Mouse (Mus musculus) forebrain, postnatal 0 days (tissue): ENCODE measurements around the gene Col4a1. TPM values are rescaled to one million over a fixed set of nuclear protein-coding genes. Genes with fewer than 3 reads are reported as not detected.

Source experiments
- ATAC-seq: fragments of 200-750 bp; cut with Nextera tagmentation; 2 replicates; pipeline ENCODE4 v1.8.0; 2017; ENCODE audit warnings: mild to moderate bottlenecking, moderate library complexity
- DNase-seq: peaks from one replicate; pipeline ENCODE4 v3.0.0-alpha.2; 2015
- H3K27ac ChIP-seq: fragments of 300-500 bp; sonication (generic); 2 replicates; pipeline ENCODE4 v1.5.1; 2014; ENCODE audit warnings: low read depth, mild to moderate bottlenecking, antibody characterized with exemption, low read length, moderate library complexity, mixed read lengths
- H3K27me3 ChIP-seq: fragments of 300-500 bp; sonication (generic); 2 replicates; pipeline ENCODE4 v1.6.1; 2014; ENCODE audit warnings: mild to moderate bottlenecking, low read length, mixed read lengths; ENCODE audit not compliant: insufficient read depth
- H3K36me3 ChIP-seq: fragments of 300-500 bp; sonication (generic); 2 replicates; pipeline ENCODE4 v1.6.1; 2014; ENCODE audit warnings: mild to moderate bottlenecking, moderate library complexity; ENCODE audit not compliant: insufficient read depth
- H3K4me1 ChIP-seq: fragments of 300-500 bp; sonication (generic); 2 replicates; pipeline ENCODE4 v1.6.1; 2014; ENCODE audit warnings: antibody characterized with exemption; ENCODE audit not compliant: insufficient read depth
- H3K4me2 ChIP-seq: fragments of 300-500 bp; sonication (generic); 2 replicates; pipeline ENCODE4 v1.6.1; 2014; ENCODE audit warnings: low read depth, mild to moderate bottlenecking, moderate library complexity
- H3K4me3 ChIP-seq: fragments of 300-500 bp; sonication (generic); 2 replicates; pipeline ENCODE4 v1.5.1; 2014; ENCODE audit warnings: low read depth, low read length, mixed read lengths
- H3K9ac ChIP-seq: fragments of 300-500 bp; sonication (generic); 2 replicates; pipeline ENCODE4 v1.6.1; 2014; ENCODE audit warnings: mild to moderate bottlenecking
- H3K9me3 ChIP-seq: fragments of 300-500 bp; sonication (generic); 2 replicates; pipeline ENCODE4 v1.6.1; 2016; ENCODE audit warnings: low read length
- CTCF ChIP-seq: sonication (generic); IDR thresholded peaks from 2 replicates; pipeline ENCODE4 v1.5.1; 2016; ENCODE audit warnings: antibody characterized with exemption, control low read depth, low read depth
- WGBS: fragments of 180-500 bp; shearing (Covaris S2); extraction: QIAGEN DNeasy Blood & Tissue Kit; methylation state at CpG from one replicate; pipeline ENCODE4 v1.1.7; 2014; 5-methylcytosine and 5-hydroxymethylcytosine counted together
- polyA plus RNA-seq: library from polyadenylated mRNA; unstranded; fragments of >200 nt; fragmentation: Nextera tagmentation; extraction: Ambion mirVana; gene quantifications from 2 replicates; pipeline ENCODE4 v1.2.1, GENCODE M21; 2015
- total RNA-seq: library from RNA; depleted of rRNA; stranded (reverse); fragments of >200 nt; gene quantifications from 2 replicates; pipeline ENCODE4 v1.2.3, GENCODE M21; 2014

The Col4a1 gene
- total and polyA plus RNA-seq, 2 experiments from 2014 or later = 45.1 to 217 TPM

DNA sequence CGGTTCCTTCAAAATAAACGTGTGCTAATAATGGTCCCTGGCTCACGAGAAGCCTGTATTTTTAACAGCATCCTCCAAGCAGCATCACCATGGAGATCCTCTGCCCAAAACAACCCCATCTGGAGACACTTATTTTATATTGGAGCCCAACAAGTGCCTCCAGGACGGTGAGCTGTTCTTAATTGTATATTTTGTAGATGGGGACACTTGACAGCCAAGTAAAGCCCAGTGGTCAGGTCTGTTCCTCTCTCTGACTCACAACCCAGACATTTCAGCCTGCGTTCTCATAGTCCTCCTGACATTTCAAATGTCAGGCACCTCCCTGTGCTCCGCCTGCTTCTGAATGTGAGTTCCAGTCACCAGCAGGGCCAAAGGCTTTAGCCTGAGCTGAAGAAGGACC is 43.9 kb downstream of the Col4a1 start:
- WGBS = 76% methylated on average over 6 of the region's 6 CpGs
- no peak overlapping the region for H3K4me3 ChIP-seq
- H3K4me1 ChIP-seq = peaks cover 6% of the 10 kb centered on the region; the same call in 1 of the 2 replicates
- DNase-seq (no peak), ATAC-seq (no peak)
- no peak overlapping the region for H3K4me2 ChIP-seq
- H3K9me3 ChIP-seq = no peaks in the 10 kb centered on the region
- no peaks in the 10 kb centered on the region for H3K27me3 ChIP-seq
- H3K27ac ChIP-seq = 0 out of 2 replicates have a peak overlapping the region, but pooled peaks have one; percentile 10
- TF ChIP-seq CTCF = no peak
- no peaks in the 10 kb centered on the region for H3K36me3 ChIP-seq
- H3K9ac ChIP-seq = no peak overlapping the region

DNA sequence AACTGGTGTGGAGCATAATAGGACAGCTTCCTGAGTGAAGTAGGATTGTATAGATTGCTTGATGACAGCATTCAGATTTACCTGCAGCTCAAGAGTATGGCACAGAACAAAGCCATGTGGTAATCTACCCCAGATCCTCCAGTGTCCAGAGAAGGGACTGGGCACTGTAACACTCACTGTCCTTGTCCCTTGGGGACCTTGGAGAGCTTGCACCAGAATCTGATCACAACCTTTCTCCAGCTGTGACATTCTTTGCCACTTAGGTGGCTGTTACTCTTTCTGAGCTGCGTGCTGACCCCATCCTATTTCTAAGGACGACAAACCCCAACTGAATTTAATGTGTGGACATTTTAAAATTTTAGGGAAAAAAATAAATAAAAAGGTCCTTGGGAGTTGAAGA is 46.2 kb downstream of the Col4a1 start:
- WGBS = 90% methylated on average over 2 of the region's 2 CpGs
- TF ChIP-seq CTCF = no peak
- DNase-seq (no peak), ATAC-seq (no peak)
- Histone ChIP-seq H3K4me3 (no peak overlapping the region), H3K36me3 (no peaks in the 10 kb centered on the region), H3K4me2 (no peak overlapping the region), H3K4me1 (peaks cover 6% of the 10 kb centered on the region; the same call in 1 of the 2 replicates), H3K9me3 (no peaks in the 10 kb centered on the region), H3K9ac (no peak overlapping the region), H3K27ac (no peak overlapping the region), H3K27me3 (no peaks in the 10 kb centered on the region)

DNA sequence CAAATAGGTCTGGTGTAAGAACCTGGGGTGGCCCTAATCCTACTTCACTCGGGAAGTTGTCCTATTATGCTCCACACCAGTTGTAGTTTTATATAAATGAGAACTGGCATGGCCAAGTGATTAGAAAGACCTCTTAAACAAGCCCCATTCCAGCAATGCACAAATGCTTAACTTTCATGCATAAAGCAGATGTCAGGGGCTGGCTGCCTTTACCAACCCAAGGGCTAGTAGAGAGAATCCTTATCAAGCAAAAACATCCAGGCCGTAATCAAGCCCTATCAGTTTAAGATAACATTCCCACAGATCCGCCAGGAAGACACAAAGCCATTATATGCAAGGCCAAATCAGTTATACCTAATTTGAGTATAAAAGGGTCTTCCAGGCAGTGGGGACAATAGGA is 46.7 kb downstream of the Col4a1 start:
- H3K4me3 ChIP-seq = no peak overlapping the region
- H3K4me1 ChIP-seq = peaks cover 6% of the 10 kb centered on the region; the same call in 1 of the 2 replicates
- H3K4me2 ChIP-seq = no peak overlapping the region
- H3K27me3 ChIP-seq = no peaks in the 10 kb centered on the region
- no peak overlapping the region for H3K27ac ChIP-seq
- no peaks in the 10 kb centered on the region for H3K36me3 ChIP-seq
- no peak for TF ChIP-seq CTCF
- DNase-seq (no peak), ATAC-seq (no peak)
- no peaks in the 10 kb centered on the region for H3K9me3 ChIP-seq
- no peak overlapping the region for H3K9ac ChIP-seq
- WGBS = 77% methylated on average over 3 of the region's 3 CpGs

DNA sequence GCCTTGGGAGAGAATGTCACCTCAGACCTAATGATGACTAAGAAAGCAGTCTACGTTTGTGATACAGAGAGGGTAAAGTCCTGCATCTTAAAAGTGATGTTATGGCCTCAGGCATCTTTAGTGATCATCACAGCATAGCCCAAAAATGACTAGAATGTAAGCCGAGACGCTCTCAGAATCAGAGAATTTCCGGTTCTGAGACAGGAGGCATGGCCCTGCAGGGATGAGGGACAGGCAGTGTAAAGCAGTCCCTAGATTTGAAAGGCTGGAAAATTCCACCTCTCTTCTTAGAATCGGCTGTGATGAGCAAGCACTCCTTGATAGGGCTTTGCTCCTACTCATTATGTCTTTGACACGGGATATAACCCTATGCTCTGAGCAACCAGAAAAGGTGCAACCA is 48.8 kb downstream of the Col4a1 start:
- no peaks in the 10 kb centered on the region for H3K27me3 ChIP-seq
- no peak for TF ChIP-seq CTCF
- H3K4me3 ChIP-seq = no peak overlapping the region
- H3K9ac ChIP-seq = no peak overlapping the region
- H3K36me3 ChIP-seq = no peaks in the 10 kb centered on the region
- no peak overlapping the region for H3K27ac ChIP-seq
- DNase-seq (no peak), ATAC-seq (no peak)
- H3K4me2 ChIP-seq = no peak overlapping the region
- peaks cover 2% of the 10 kb centered on the region; the same call in 1 of the 2 replicates for H3K4me1 ChIP-seq
- WGBS = 88% methylated on average over 6 of the region's 6 CpGs
- H3K9me3 ChIP-seq = no peaks in the 10 kb centered on the region

DNA sequence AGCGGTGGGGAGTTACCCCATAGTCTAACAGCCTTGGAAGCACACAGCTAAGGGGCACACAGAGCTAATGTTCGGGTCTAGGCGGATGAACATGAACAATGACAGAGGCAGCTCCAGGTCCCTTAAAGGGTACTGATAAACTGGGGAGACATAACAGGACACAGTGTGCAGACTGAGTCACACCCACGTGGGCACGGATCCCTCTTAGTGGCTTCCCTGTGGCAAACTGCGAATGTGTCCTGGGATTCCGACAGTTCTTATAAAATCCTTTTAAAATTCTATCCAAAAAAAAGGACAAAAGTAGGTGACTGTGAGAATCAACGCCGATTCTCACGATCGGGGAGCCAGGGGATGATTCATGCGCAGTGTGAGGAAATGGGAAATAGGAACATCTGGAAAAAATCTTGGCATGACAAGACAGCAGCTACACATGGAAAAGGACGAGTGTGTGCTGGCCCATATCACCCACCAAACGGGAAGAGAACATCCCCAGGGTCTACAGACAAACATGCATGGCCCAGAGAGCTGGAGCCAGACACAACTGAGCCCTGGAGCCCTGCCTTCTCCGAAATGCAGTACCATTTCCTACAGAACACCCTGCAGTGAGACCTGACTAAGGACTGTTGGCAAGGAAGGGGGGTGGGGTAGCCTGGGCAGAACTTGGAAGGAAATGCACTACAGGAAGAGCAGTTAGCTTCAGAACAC is 50.4 kb downstream of the Col4a1 start:
- H3K9ac ChIP-seq = no peak overlapping the region
- H3K27me3 ChIP-seq = no peaks in the 10 kb centered on the region
- TF ChIP-seq CTCF = no peak
- ATAC-seq (no peak), DNase-seq (no peak)
- H3K4me1 ChIP-seq = no peaks in the 10 kb centered on the region
- no peak overlapping the region for H3K4me3 ChIP-seq
- no peak overlapping the region for H3K27ac ChIP-seq
- no peaks in the 10 kb centered on the region for H3K9me3 ChIP-seq
- no peaks in the 10 kb centered on the region for H3K36me3 ChIP-seq
- 83% methylated on average over 15 of the region's 15 CpGs for whole genome bisulfite sequencing
- H3K4me2 ChIP-seq = no peak overlapping the region

DNA sequence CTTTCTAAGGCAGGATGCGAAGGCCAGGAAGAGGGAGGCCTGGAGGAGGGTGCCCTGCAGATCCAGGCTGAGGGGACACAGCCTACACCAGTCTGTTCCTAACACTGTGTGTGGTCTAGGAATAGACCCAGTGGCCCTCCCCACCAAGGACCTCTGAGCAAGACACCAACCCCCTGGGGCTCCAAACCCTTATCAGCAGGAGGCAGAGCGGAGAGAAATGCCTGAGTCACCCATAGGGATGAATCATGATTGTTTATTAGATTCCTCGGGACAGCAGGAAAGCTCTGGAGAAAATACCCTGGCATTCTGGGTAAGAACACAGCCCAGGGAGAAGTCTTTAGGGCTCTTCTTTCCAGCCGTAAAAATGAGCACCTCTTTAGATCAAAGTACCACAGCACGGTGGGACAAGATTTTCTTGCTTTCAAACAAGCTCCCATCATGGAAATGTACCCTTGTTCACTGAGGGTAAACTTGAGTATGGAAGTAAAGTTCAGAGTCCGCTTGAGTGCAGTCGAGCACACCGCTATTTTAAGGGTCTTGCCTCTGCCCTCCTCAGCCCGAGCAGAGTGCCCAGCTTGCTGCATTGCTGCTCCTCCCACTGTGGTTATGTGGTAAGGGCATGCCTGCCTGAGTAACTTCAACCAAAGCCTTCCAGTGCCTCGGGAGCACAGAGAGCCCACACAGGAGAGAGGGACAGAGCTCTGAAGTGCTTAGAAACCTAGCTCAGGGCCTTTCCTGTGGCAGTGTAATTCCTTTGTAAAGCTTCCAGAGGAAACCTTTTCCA is 52.6 kb downstream of the Col4a1 start:
- ATAC-seq = no peak
- Histone ChIP-seq H3K9me3 (no peaks in the 10 kb centered on the region), H3K27ac (no peak overlapping the region), H3K9ac (no peak overlapping the region), H3K4me3 (no peak overlapping the region), H3K4me1 (no peaks in the 10 kb centered on the region), H3K4me2 (no peak overlapping the region), H3K36me3 (no peaks in the 10 kb centered on the region), H3K27me3 (no peaks in the 10 kb centered on the region)
- WGBS = 47% methylated on average over 10 of the region's 10 CpGs
- DNase-seq = no peak
- TF ChIP-seq CTCF = no peak

DNA sequence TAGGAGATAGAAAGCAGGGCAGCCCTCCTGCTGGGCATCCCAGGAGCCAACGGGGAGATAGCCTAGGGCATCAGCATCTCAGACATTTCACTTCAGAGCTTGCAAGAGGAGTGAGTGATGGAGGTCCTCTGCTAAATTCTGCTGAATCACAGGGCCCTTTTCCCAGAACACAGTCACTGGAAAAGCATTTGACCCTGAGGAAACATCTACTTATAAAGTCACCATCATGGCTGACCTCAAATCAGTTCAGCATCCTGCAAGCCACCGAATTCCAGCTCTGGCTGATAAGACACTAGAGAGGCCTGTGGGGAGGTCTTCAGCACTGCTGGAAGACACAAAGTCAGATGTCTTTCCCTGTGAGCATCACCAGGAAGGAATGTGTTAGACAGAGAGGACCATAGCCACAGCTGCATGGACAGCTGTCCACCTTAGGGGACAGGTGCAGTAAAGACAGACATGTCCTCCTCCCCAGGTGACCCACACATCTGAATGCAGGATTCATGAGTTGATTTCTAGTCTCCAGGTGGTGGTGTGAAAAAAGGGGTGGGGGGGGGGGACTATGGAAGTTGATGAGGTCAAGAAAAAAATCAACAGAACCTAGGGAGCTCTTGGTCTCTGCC is 54.0 kb downstream of the Col4a1 start:
- Histone ChIP-seq H3K27me3 (no peaks in the 10 kb centered on the region), H3K27ac (no peak overlapping the region), H3K36me3 (no peaks in the 10 kb centered on the region), H3K4me3 (no peak overlapping the region), H3K9ac (no peak overlapping the region), H3K9me3 (no peaks in the 10 kb centered on the region), H3K4me2 (no peak overlapping the region), H3K4me1 (no peaks in the 10 kb centered on the region)
- DNase-seq (no peak), ATAC-seq (no peak)
- no peak for TF ChIP-seq CTCF
- whole genome bisulfite sequencing = 80% methylated on average over 2 of the region's 2 CpGs
